Mouse (Mus musculus) R1 (cell line): ENCODE measurements at regions not wholly inside any gene's neighbourhood (a gene's known extent, or its start where the extent isn't known, plus 50 kb on each side); places are given as distances from the start of the nearest gene placed in this dataset.

ENCODE experiments used
- DNase-seq: peaks from one replicate; pipeline ENCODE4 v3.0.0-alpha.2; 2018; ENCODE audit warnings: low read depth, low spot score

GRCm38 (mm10) chr4:70160525-70161224 is 249.6 kb downstream of the Cdk5rap2 start:
- DNase-seq = no peak

GRCm38 (mm10) chr4:70160062-70160461 is 250.2 kb downstream of the Cdk5rap2 start:
- DNase-seq = no peak

- DNase-seq = peak; percentile 12
These were observed 257.1 kb downstream of the Cdk5rap2 start for GRCm38 (mm10) chr4:70153179-70153578.

- DNase-seq = no peak
These were observed 301.2 kb downstream of the Cdk5rap2 start for GRCm38 (mm10) chr4:70109011-70109410.

- DNase-seq = no peak
These were observed 304.5 kb downstream of the Cdk5rap2 start for GRCm38 (mm10) chr4:70105776-70106175.

GRCm38 (mm10) chr4:70097353-70097752 is 312.9 kb downstream of the Cdk5rap2 start:
- DNase-seq = no peak

GRCm38 (mm10) chr4:70078206-70078605 is 332.0 kb downstream of the Cdk5rap2 start:
- DNase-seq = no peak

GRCm38 (mm10) chr4:70062516-70062915 is 347.7 kb downstream of the Cdk5rap2 start:
- DNase-seq = no peak

- DNase-seq = no peak
These were observed 351.3 kb downstream of the Cdk5rap2 start for GRCm38 (mm10) chr4:70058831-70059544.

- DNase-seq = no peak
These were observed 357.1 kb downstream of the Cdk5rap2 start for GRCm38 (mm10) chr4:70053136-70053535.

- no peak for DNase-seq
These were observed 372.0 kb downstream of the Cdk5rap2 start for GRCm38 (mm10) chr4:70038241-70038640.

GRCm38 (mm10) chr4:70035912-70036311 is 374.3 kb downstream of the Cdk5rap2 start:
- no peak for DNase-seq

- DNase-seq = no peak
These were observed 377.7 kb downstream of the Cdk5rap2 start for GRCm38 (mm10) chr4:70032497-70032896.

- DNase-seq = no peak
These were observed 383.4 kb downstream of the Cdk5rap2 start for GRCm38 (mm10) chr4:70026848-70027247.

- no peak for DNase-seq
These were observed 385.3 kb downstream of the Cdk5rap2 start for GRCm38 (mm10) chr4:70024838-70025376.

- no peak for DNase-seq
These were observed 389.3 kb downstream of the Cdk5rap2 start for GRCm38 (mm10) chr4:70020905-70021470.

- no peak for DNase-seq
These were observed 398.0 kb downstream of the Cdk5rap2 start for GRCm38 (mm10) chr4:70012220-70012580.

GRCm38 (mm10) chr4:70011491-70012219 is 398.6 kb downstream of the Cdk5rap2 start:
- no peak for DNase-seq

GRCm38 (mm10) chr4:70010466-70010865 is 399.8 kb downstream of the Cdk5rap2 start:
- DNase-seq = peak; percentile 2

- no peak for DNase-seq
These were observed 405.3 kb downstream of the Cdk5rap2 start for GRCm38 (mm10) chr4:70004966-70005365.

- DNase-seq = no peak
These were observed 417.0 kb downstream of the Cdk5rap2 start for GRCm38 (mm10) chr4:69993226-69993625.

- DNase-seq = peak; percentile 67
These were observed 436.0 kb downstream of the Cdk5rap2 start for GRCm38 (mm10) chr4:69974208-69974607.
